Mouse (Mus musculus) lung, adult 2 months (tissue): ENCODE data around the gene Rps29. TPM values are rescaled to one million over a fixed set of nuclear protein-coding genes. Genes with fewer than 3 reads are reported as not detected.

ENCODE experiments used
- DNase-seq: peaks from one replicate; pipeline ENCODE4 v3.0.0; 2022
- H3K4me1 ChIP-seq: fragments of 200-500 bp; 2 replicates; pipeline ENCODE4 v1.6.1; 2011; ENCODE audit warnings: low read length; ENCODE audit not compliant: control insufficient read depth, insufficient read depth
- H3K4me3 ChIP-seq: fragments of 200-500 bp; replicated peaks from 2 replicates; pipeline ENCODE3; 2011; ENCODE audit warnings: low read depth, mild to moderate bottlenecking, control low read depth, low read length; ENCODE audit errors: extremely low read depth
- CTCF ChIP-seq: fragments of 200-500 bp; IDR thresholded peaks from 2 replicates; pipeline ENCODE4 v1.5.1; 2011; ENCODE audit warnings: mild to moderate bottlenecking, low read length, control low read depth; ENCODE audit not compliant: insufficient read depth
- POLR2A ChIP-seq: fragments of 200-500 bp; IDR thresholded peaks from 2 replicates; pipeline ENCODE4 v1.6.1; 2011; ENCODE audit warnings: low read depth, mild to moderate bottlenecking, control low read depth, low read length, borderline replicate concordance; ENCODE audit errors: extremely low read depth
- WGBS: fragments of 180-500 bp; shearing (Covaris S2); methylation state at CpG from one replicate; pipeline ENCODE4 v1.1.7; 2018; 5-methylcytosine and 5-hydroxymethylcytosine counted together
- polyA plus RNA-seq: library from polyadenylated mRNA; depleted of rRNA; stranded (reverse); fragments of >200 nt; gene quantifications from 2 replicates; pipeline ENCODE4 v1.2.3, GENCODE M21; 2012

Gene Rps29
- polyA plus RNA-seq, 1 experiment, result 892 TPM

GRCm38 (mm10) chr12:69159578-69159940, 573 bp upstream of the Rps29 start:
- TF ChIP-seq CTCF, result peak; percentile 45; the same call in 1 of the 2 replicates
- no peak for TF ChIP-seq POLR2A
- DNase-seq, result peak; percentile 26
- 3% methylated on average over 9 of the region's 9 CpGs for WGBS
- Histone ChIP-seq H3K4me1 (peaks cover 3% of the 10 kb centered on the region; the same call in 1 of the 2 replicates), H3K4me3 (peak overlapping the region; percentile 4)

GRCm38 (mm10) chr12:69158366-69158764, 621 bp downstream of the Rps29 start:
- under 1% methylated on average over 19 of the region's 19 CpGs for WGBS
- Histone ChIP-seq H3K4me1 (peaks cover 3% of the 10 kb centered on the region; the same call in 1 of the 2 replicates), H3K4me3 (peak overlapping the region; percentile 71)
- DNase-seq, result no peak
- TF ChIP-seq CTCF (no peak), POLR2A (no peak)

GRCm38 (mm10) chr12:69157107-69157506, 1.9 kb downstream of the Rps29 start:
- TF ChIP-seq POLR2A, result no peak
- TF ChIP-seq CTCF, result no peak
- Histone ChIP-seq H3K4me1 (peaks cover 3% of the 10 kb centered on the region; the same call in 1 of the 2 replicates), H3K4me3 (no peak overlapping the region)
- 89% methylated on average over 2 of the region's 2 CpGs for WGBS
- no peak for DNase-seq

GRCm38 (mm10) chr12:69156436-69156835, 2.5 kb downstream of the Rps29 start:
- TF ChIP-seq CTCF (no peak), POLR2A (no peak)
- no peak for DNase-seq
- WGBS, result 78% methylated on average over 4 of the region's 4 CpGs
- H3K4me1 ChIP-seq, result peaks cover 3% of the 10 kb centered on the region; the same call in 1 of the 2 replicates
- H3K4me3 ChIP-seq, result no peak overlapping the region

GRCm38 (mm10) chr12:69155923-69156322, 3.1 kb downstream of the Rps29 start:
- TF ChIP-seq CTCF (no peak), POLR2A (no peak)
- Histone ChIP-seq H3K4me3 (no peak overlapping the region), H3K4me1 (peaks cover 3% of the 10 kb centered on the region; the same call in 1 of the 2 replicates)
- no peak for DNase-seq
- WGBS, result 74% methylated on average over 2 of the region's 2 CpGs

GRCm38 (mm10) chr12:69150049-69150448, 8.9 kb downstream of the Rps29 start:
- WGBS, result 75% methylated on average over 13 of the region's 13 CpGs
- Histone ChIP-seq H3K4me3 (no peak overlapping the region), H3K4me1 (no peaks in the 10 kb centered on the region)
- DNase-seq, result no peak
- TF ChIP-seq CTCF (no peak), POLR2A (no peak)

- H3K4me3 ChIP-seq, result no peak overlapping the region
- whole genome bisulfite sequencing, result 86% methylated on average over 5 of the region's 5 CpGs
- TF ChIP-seq POLR2A (no peak), CTCF (no peak)
- no peak for DNase-seq
- H3K4me1 ChIP-seq, result no peaks in the 10 kb centered on the region
Observed at GRCm38 (mm10) chr12:69147166-69147735, 11.7 kb downstream of the Rps29 start.

GRCm38 (mm10) chr12:69143460-69143859, 15.5 kb downstream of the Rps29 start:
- Histone ChIP-seq H3K4me3 (no peak overlapping the region), H3K4me1 (no peaks in the 10 kb centered on the region)
- WGBS, result 82% methylated on average over 6 of the region's 6 CpGs
- no peak for TF ChIP-seq POLR2A
- no peak for TF ChIP-seq CTCF
- DNase-seq, result no peak

- Histone ChIP-seq H3K4me3 (no peak overlapping the region), H3K4me1 (no peaks in the 10 kb centered on the region)
- no peak for TF ChIP-seq CTCF
- TF ChIP-seq POLR2A, result no peak
- 89% methylated on average over 7 of the region's 7 CpGs for WGBS
- DNase-seq, result no peak
Observed at GRCm38 (mm10) chr12:69139841-69140240, 19.1 kb downstream of the Rps29 start.

GRCm38 (mm10) chr12:69139201-69139600, 19.8 kb downstream of the Rps29 start:
- TF ChIP-seq POLR2A (no peak), CTCF (no peak)
- WGBS, result 83% methylated on average over 3 of the region's 3 CpGs
- Histone ChIP-seq H3K4me3 (no peak overlapping the region), H3K4me1 (no peaks in the 10 kb centered on the region)
- DNase-seq, result no peak
